Mouse (Mus musculus) neural tube, embryonic 15.5 days (tissue): ENCODE measurements around the gene Reg1. TPM values are rescaled to one million over a fixed set of nuclear protein-coding genes. Genes with fewer than 3 reads are reported as not detected.

ENCODE experiments used
- ATAC-seq: fragments of 200-750 bp; cut with Nextera tagmentation; 2 replicates; pipeline ENCODE4 v1.8.0; 2017; ENCODE audit warnings: mild to moderate bottlenecking, moderate TSS enrichment, moderate library complexity; ENCODE audit not compliant: low FRiP score
- H3K27ac ChIP-seq: fragments of 300-500 bp; sonication (generic); replicated peaks from 2 replicates; pipeline ENCODE4 v1.5.1; 2015; ENCODE audit warnings: mild to moderate bottlenecking, inconsistent platforms
- H3K27me3 ChIP-seq: fragments of 300-500 bp; sonication (generic); replicated peaks from 2 replicates; pipeline ENCODE4 v1.6.1; 2015; ENCODE audit warnings: inconsistent platforms
- H3K36me3 ChIP-seq: fragments of 300-500 bp; sonication (generic); 2 replicates; pipeline ENCODE4 v1.6.1; 2015; ENCODE audit warnings: inconsistent platforms
- H3K4me1 ChIP-seq: fragments of 300-500 bp; sonication (generic); 2 replicates; pipeline ENCODE4 v1.6.1; 2015; ENCODE audit warnings: inconsistent platforms
- H3K4me2 ChIP-seq: fragments of 300-500 bp; sonication (generic); 2 replicates; pipeline ENCODE4 v1.6.1; 2015; ENCODE audit warnings: inconsistent platforms, mild to moderate bottlenecking, moderate library complexity
- H3K4me3 ChIP-seq: fragments of 300-500 bp; sonication (generic); replicated peaks from 2 replicates; pipeline ENCODE4 v1.5.1; 2015; ENCODE audit warnings: mild to moderate bottlenecking, inconsistent platforms
- H3K9ac ChIP-seq: fragments of 300-500 bp; sonication (generic); replicated peaks from 2 replicates; pipeline ENCODE4 v1.6.1; 2015; ENCODE audit warnings: mild to moderate bottlenecking, inconsistent platforms
- H3K9me3 ChIP-seq: fragments of 300-500 bp; sonication (generic); replicated peaks from 2 replicates; pipeline ENCODE4 v1.6.1; 2016; ENCODE audit warnings: inconsistent platforms
- WGBS: fragments of 180-500 bp; shearing (Covaris S2); methylation state at CpG from one replicate; pipeline ENCODE4 v1.1.7; 2015; ENCODE audit warnings: mixed read lengths; 5-methylcytosine and 5-hydroxymethylcytosine counted together
- polyA plus RNA-seq: library from polyadenylated mRNA; unstranded; fragments of >200 nt; fragmentation: Nextera tagmentation; extraction: Ambion mirVana; gene quantifications from 2 replicates; pipeline ENCODE4 v1.2.1, GENCODE M21; 2015

Reg1 gene
- polyA plus RNA-seq, 1 experiment from 2014 or later: not detected

DNA sequence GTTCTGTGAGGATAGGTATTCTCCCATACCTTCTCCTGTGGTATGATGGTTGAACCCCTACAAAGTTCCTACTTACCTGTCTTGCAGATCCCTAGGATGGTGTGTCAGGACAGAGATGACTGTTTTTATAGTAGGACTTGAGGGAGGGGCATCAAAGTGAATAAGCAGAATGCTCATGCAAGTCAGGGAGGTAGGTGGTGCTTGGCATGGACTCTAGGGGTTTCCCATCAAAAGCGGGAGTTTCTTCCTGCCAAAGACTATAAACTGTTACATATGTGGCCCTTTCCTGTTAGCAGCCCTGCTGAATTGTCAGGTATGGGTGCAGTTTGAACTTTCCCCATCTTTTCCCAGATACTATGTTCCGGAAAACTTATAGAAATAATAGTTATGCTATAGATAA lies 46.3 kb downstream of the Reg1 start, which contains the start of gene Reg3g:
Gene Reg3g (minus strand): TSS at position 101 of the 400 bp plus-strand sequence.
- H3K36me3 ChIP-seq: no peaks in the 10 kb centered on the region
- no peaks in the 10 kb centered on the region for H3K27me3 ChIP-seq
- no peak within 1 kb of the TSS for H3K4me2 ChIP-seq
- H3K27ac ChIP-seq: no peak within 1 kb of the TSS
- no peaks in the 10 kb centered on the region for H3K9me3 ChIP-seq
- no peak for ATAC-seq
- H3K4me3 ChIP-seq: no peak within 1 kb of the TSS
- no peaks in the 10 kb centered on the region for H3K4me1 ChIP-seq
- no peak within 1 kb of the TSS for H3K9ac ChIP-seq
- 96% methylated on average over 2 of the region's 2 CpGs for WGBS

DNA sequence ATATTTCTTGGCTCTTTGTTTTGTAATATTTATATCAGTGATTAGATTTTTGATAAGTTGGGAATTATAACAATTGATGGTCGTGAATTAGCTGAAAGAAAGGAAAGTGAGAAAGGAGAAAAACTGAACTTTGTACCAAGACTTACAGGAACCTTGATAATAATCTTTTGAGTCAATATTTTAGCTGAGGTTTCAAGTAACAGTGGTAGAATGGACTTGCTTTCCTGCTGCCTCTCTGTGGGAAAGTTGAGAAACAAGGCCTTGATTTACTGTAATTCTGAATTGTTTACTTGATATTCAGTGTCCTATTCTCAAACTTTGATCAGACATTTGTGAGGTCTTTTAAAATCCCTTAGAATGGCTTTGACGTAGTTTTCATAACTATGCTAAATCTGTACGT lies 46.8 kb downstream of the Reg1 start:
- Histone ChIP-seq H3K4me3 (no peak overlapping the region), H3K36me3 (no peaks in the 10 kb centered on the region), H3K9me3 (no peaks in the 10 kb centered on the region), H3K4me2 (no peak overlapping the region), H3K27ac (no peak overlapping the region), H3K9ac (no peak overlapping the region), H3K4me1 (no peaks in the 10 kb centered on the region), H3K27me3 (no peaks in the 10 kb centered on the region)
- no peak for ATAC-seq
- WGBS: 86% methylated on average over 3 of the region's 3 CpGs

Other genes with a start within 250 kb of the Reg1 start
- 10.2 and 11.3 TPM in 2 replicates for gene Reg3b, start 52.1 kb upstream of the Reg1 start, polyA plus RNA-seq
- not detected in 2 replicates for gene Reg3d, start 43.8 kb upstream of the Reg1 start, polyA plus RNA-seq
- not detected in 2 replicates for gene Reg3a, start 42.0 kb upstream of the Reg1 start, polyA plus RNA-seq
- not detected in 2 replicates for gene Reg2, start 27.1 kb upstream of the Reg1 start, polyA plus RNA-seq
- gene Reg3g, start 46.2 kb downstream of the Reg1 start, polyA plus RNA-seq: 0.74 TPM in 1 of 2 replicates, not detected in the other